Mouse (Mus musculus) C2C12 (cell line): ENCODE measurements around the gene Ralb.

ENCODE experiments used
- CTCF ChIP-seq: IDR thresholded peaks from one replicate; pipeline ENCODE4 v1.5.1; 2011; ENCODE audit not compliant: control insufficient read depth, insufficient read depth, insufficient read length
- MYOD1 ChIP-seq: IDR thresholded peaks from one replicate; pipeline ENCODE4 v1.6.1; 2011; ENCODE audit warnings: low read depth; ENCODE audit not compliant: control insufficient read depth, insufficient read length

DNA sequence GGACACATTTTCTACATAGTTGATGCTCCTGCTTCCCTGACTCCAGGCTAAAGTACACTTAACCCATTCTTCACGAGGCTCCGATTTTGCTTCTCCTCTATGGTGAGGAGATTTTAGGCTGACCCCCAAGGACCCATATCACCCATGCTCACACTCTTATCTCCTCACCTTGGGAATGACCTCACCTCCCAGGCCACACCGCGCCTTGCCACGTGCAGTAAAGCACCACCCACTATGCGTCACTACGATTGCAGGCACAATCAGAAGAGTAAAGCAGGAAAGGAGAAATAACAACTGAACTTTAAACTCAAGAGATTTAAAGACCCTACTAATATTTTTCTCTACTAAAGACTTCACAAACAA is 44.7 kb upstream of the Ralb start:
- TF ChIP-seq CTCF (no peak), MYOD1 (no peak)
